ENCODE assay signal across 30 mouse cellular contexts in the genomic region with DNA sequence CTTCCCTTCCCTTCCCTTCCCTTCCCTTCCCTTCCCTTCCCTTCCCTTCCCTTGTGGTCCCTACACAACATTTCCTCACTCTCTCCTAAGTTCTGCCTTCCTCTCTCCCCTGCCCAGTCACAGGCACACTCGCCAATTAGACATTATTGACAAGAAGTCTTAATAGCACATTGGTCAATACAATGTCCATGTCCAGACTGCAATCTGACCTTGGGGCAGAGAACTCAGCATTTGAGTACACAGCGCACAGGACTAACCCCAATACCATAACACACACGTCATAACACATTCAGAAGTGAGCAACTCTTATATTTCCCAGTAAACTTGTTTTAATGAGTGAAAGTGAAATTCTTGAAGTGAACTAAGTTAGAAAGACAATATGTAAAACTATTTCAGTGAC. TPM values are rescaled to one million over a fixed set of nuclear protein-coding genes. Genes with fewer than 3 reads are reported as not detected.
"Had no signal": no experiment of that assay in that cellular context is flagged by ENCODE, and none has a peak within 500 bp of the region (broad histone marks: within the 10 kb centered on the region; RNA-seq: fewer than 3 reads in every experiment).

No protein-coding gene starts in this region.

- H3K9me3 ChIP-seq: embryonic facial prominence, embryonic 10.5 days; embryonic facial prominence, embryonic 12.5 days; embryonic facial prominence, embryonic 13.5 days; embryonic facial prominence, embryonic 15.5 days; forebrain, embryonic 10.5 days; forebrain, embryonic 12.5 days; forebrain, embryonic 13.5 days; forebrain, embryonic 15.5 days had no signal

- H3K27ac ChIP-seq: embryonic facial prominence, embryonic 10.5 days; embryonic facial prominence, embryonic 12.5 days; embryonic facial prominence, embryonic 13.5 days; embryonic facial prominence, embryonic 15.5 days; forebrain, embryonic 10.5 days; forebrain, embryonic 12.5 days; forebrain, embryonic 13.5 days; forebrain, embryonic 15.5 days; gastrocnemius, adult 2 months had no signal

- H3K4me3 ChIP-seq: embryonic facial prominence, embryonic 10.5 days; embryonic facial prominence, embryonic 12.5 days; embryonic facial prominence, embryonic 13.5 days; embryonic facial prominence, embryonic 15.5 days; erythroblast, embryonic 14.5 days; forebrain, embryonic 10.5 days; forebrain, embryonic 12.5 days; forebrain, embryonic 13.5 days; forebrain, embryonic 15.5 days; gastrocnemius, adult 2 months had no signal

- H3K36me3 ChIP-seq: embryonic facial prominence, embryonic 10.5 days; embryonic facial prominence, embryonic 12.5 days; embryonic facial prominence, embryonic 13.5 days; embryonic facial prominence, embryonic 15.5 days; forebrain, embryonic 10.5 days; forebrain, embryonic 12.5 days; forebrain, embryonic 15.5 days had no signal

- H3K27me3 ChIP-seq: embryonic facial prominence, embryonic 12.5 days; embryonic facial prominence, embryonic 13.5 days; embryonic facial prominence, embryonic 15.5 days; forebrain, embryonic 12.5 days; forebrain, embryonic 13.5 days; forebrain, embryonic 15.5 days had no signal

- H3K4me2 ChIP-seq: embryonic facial prominence, embryonic 12.5 days; embryonic facial prominence, embryonic 13.5 days; embryonic facial prominence, embryonic 15.5 days; forebrain, embryonic 12.5 days; forebrain, embryonic 13.5 days; forebrain, embryonic 15.5 days had no signal

- H3K4me1 ChIP-seq: embryonic facial prominence, embryonic 10.5 days; embryonic facial prominence, embryonic 12.5 days; embryonic facial prominence, embryonic 13.5 days; embryonic facial prominence, embryonic 15.5 days; forebrain, embryonic 10.5 days; forebrain, embryonic 12.5 days; forebrain, embryonic 13.5 days; forebrain, embryonic 15.5 days had no signal

- ATAC-seq: forebrain, embryonic 13.5 days; forebrain, embryonic 14.5 days; forebrain, embryonic 15.5 days; forebrain, embryonic 16.5 days; forebrain, postnatal 0 days had no signal

- H3K9ac ChIP-seq: embryonic facial prominence, embryonic 12.5 days; embryonic facial prominence, embryonic 13.5 days; embryonic facial prominence, embryonic 15.5 days; forebrain, embryonic 12.5 days; forebrain, embryonic 13.5 days; forebrain, embryonic 15.5 days; forebrain, postnatal 0 days had no signal

- DNase-seq: cerebellum, adult 18-20 months; cerebellum, adult 2 months; cerebellum, adult 8-10 months; cerebellum, adult 9-10 months; cerebellum, adult 9-11 months; cerebellum, postnatal 10 days; cerebellum, postnatal 14 days; cerebellum, postnatal 25 days; cerebellum, postnatal 36 days; embryo, embryonic 11 days; forebrain, postnatal 0 days; gastrocnemius, adult 2 months; gastrocnemius, postnatal 10 days; gastrocnemius, postnatal 14 days; gastrocnemius, postnatal 25 days; gastrocnemius, postnatal 36 days; heart, adult 11 months had no signal

RNA-seq across cellular contexts. Expression of a gene that starts 24.3 kb away (rescaled TPM):
- total RNA-seq: common myeloid progenitor, adult 5-6 weeks; granulocyte monocyte progenitor cell, adult 5-6 weeks had no signal
